Mouse (Mus musculus) left cerebral cortex, postnatal 25 days (tissue): ENCODE results near the gene Flt3l. TPM values are rescaled to one million over a fixed set of nuclear protein-coding genes. Genes with fewer than 3 reads are reported as not detected.

Source experiments
- DNase-seq, 2 experiments: peaks; one replicate each; pipeline ENCODE4 v3.0.0; 2022; ENCODE audit warnings: low spot score in 2 of 2, mixed read lengths in 1 of 2
- intact Hi-C: fragments of 180-260 bp; cut with DNase I; formaldehyde crosslinking; loops from one replicate; pipeline ENCODE4 v1.15.1; 2025
- microRNA-seq, 2 experiments: library from miRNA; unstranded; fragments of <30 nt; microRNA quantifications; one replicate each; pipeline ENCODE4 v1.2.0; 2022
- total RNA-seq, 2 experiments: library from RNA; stranded (reverse); gene quantifications; 2 replicates each; pipeline ENCODE4 v1.2.3; 2021

The Flt3l gene
- total RNA-seq, 2 experiments from 2014 or later, result 3.3 to 5.4 TPM

- intact Hi-C loops, result no loop called here
- DNase-seq, result no peak
Observed at GRCm38 (mm10) chr7:45088597-45088996, 47.6 kb downstream of the Flt3l start.

DNA sequence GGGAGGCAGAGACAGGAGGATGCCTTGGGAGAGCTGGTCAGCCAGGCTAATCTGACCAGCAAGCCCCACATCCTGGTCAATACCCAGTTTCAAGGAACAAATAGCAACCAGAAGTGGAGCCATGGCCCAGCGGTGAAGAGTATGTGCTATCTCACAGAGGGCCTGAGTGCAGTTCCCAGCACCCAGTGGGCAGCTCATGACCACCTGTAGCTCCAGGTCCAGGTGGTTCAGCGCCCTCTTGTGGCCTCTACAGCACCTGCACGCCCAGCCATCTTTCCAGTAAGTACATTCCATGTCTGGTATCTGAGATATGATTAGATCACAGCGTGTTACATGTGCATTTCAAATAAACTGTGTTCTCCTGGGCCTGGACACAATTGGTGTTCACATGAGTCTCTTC lies 50.1 kb downstream of the Flt3l start:
- DNase-seq, result no peak

DNA sequence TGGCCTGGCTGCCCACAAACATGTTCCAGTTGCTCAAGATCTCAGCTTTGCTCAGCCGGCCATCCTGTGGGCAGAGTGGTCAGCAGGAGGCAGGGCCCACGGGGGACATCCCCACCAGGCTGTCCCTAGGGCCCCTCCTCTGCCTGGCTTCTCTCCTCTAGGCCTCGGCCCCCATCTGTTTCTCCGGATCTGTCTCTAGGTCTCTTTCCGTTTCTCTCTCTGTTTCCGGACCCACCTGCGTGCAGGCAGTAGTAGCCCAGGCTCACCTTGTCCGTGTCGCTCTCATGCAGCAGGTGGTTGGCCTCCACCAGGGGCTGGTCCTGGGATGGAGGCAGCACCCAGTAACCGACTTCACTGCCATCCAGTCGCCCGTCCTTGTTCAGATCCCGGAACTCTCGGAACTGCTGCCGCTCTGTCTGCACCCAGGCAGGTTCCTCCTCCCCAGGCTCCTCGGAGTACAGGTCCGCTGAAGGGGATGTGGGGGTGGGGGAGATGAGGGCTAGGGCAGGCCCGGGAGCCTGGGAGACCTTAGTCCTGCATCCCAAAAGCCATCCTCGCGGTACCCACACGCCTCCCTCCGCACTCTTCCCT lies 52.8 kb downstream of the Flt3l start:
- intact Hi-C loops, result no loop called here
- DNase-seq, result no peak

More for the DNA sequence above, 50.1 kb downstream of the Flt3l start:
- intact Hi-C loops, result no loop called here

- intact Hi-C loops, result no loop called here
- peak in 1 of 2 experiments; percentile 24 for DNase-seq
Observed at GRCm38 (mm10) chr7:45082401-45083299, 53.6 kb downstream of the Flt3l start.

- no peak for DNase-seq
- intact Hi-C loops, result loop anchor here (2.0 kb wide), 1 partner anchor 48 kb away; the partner anchor contains the start of gene Rpl13a
Observed at GRCm38 (mm10) chr7:45081016-45081415, 55.2 kb downstream of the Flt3l start.

GRCm38 (mm10) chr7:45079856-45080255 lies 56.4 kb downstream of the Flt3l start:
- peak; percentile 87 to 91 for DNase-seq

More at GRCm38 (mm10) chr7:45079856-45080255, 56.4 kb downstream of the Flt3l start:
- intact Hi-C loops, result loop anchor here (1.0 to 2.0 kb wide), 2 partner anchors 49 to 56 kb away; partner anchors contain the start of genes Flt3l, Gm45713 and Rpl13a

Small RNA genes within 50 kb of the gene (microRNA-seq; reads per million reads assigned to microRNA genes)
- gene Mir150 (1,648 to 1,684 reads per million in 2 experiments), gene Mir5121 (11.8 to 32.4 reads per million in 2 experiments), gene Mir7055 (1.5 to 6.0 reads per million in 2 experiments)

Other genes with a start within 250 kb of the Flt3l start
- gene Med25, start 243.7 kb downstream of the Flt3l start, total RNA-seq, result 10 to 100 TPM; 88.8 to 89.5 TPM
- 10 to 100 TPM; 20.7 to 25.5 TPM for gene Fuz, start 240.4 kb downstream of the Flt3l start, total RNA-seq
- gene Ap2a1, start 206.9 kb downstream of the Flt3l start, total RNA-seq, result 100 to 1,000 TPM; 325 to 334 TPM
- 1 to 10 TPM; 1.6 to 3.6 TPM for gene Tsks, start 193.2 kb downstream of the Flt3l start, total RNA-seq
- gene Cpt1c, start 161.6 kb downstream of the Flt3l start, total RNA-seq, result 10 to 100 TPM; 89.3 to 95.9 TPM
- 100 to 1,000 TPM; 140 to 163 TPM for gene Prmt1, start 149.9 kb downstream of the Flt3l start, total RNA-seq
- gene Irf3, start 138.8 kb downstream of the Flt3l start, total RNA-seq, result 10 to 100 TPM; 31.4 to 42.7 TPM
- 1 to 10 TPM; 2.7 TPM for gene Bcl2l12, start 137.7 kb downstream of the Flt3l start, total RNA-seq
- gene Scaf1, start 120.1 kb downstream of the Flt3l start, total RNA-seq, result 100 to 1,000 TPM; 161 to 163 TPM
- gene Rras, start 118.5 kb downstream of the Flt3l start, total RNA-seq, result 10 to 100 TPM; 12.0 to 13.8 TPM
- gene Prr12, start 83.6 kb downstream of the Flt3l start, total RNA-seq, result 10 to 100 TPM; 59.1 to 65.5 TPM
- 10 to 100 TPM; 48.5 to 53.0 TPM for gene Nosip, start 74.0 kb downstream of the Flt3l start, total RNA-seq
- 1 to 10 TPM; 7.3 to 7.6 TPM for gene Prrg2, start 73.8 kb downstream of the Flt3l start, total RNA-seq
- 1 to 10 TPM; 5.3 to 6.0 TPM for gene Rcn3, start 44.2 kb downstream of the Flt3l start, total RNA-seq
- gene Fcgrt, start 32.6 kb downstream of the Flt3l start, total RNA-seq, result 10 to 100 TPM; 22.7 to 24.1 TPM
- gene Rps11, start 12.0 kb downstream of the Flt3l start, total RNA-seq, result 100 to 1,000 TPM; 410 to 413 TPM
- gene Rpl13a, start 7.7 kb downstream of the Flt3l start, total RNA-seq, result 100 to 1,000 TPM; 630 to 639 TPM
- gene Gm45713, start 201 bp downstream of the Flt3l start, total RNA-seq, result not detected
- 10 to 100 TPM; 45.8 to 49.3 TPM for gene Pih1d1, start 17.9 kb upstream of the Flt3l start, total RNA-seq
- gene Aldh16a1, start 18.2 kb upstream of the Flt3l start, total RNA-seq, result 10 to 100 TPM; 13.6 to 14.1 TPM
- 1,000 to 10,000 TPM; 1,365 to 1,520 TPM for gene Slc17a7, start 27.5 kb upstream of the Flt3l start, total RNA-seq
- under 1 TPM in 1 of 2 experiments, not detected in 1; 0.18 TPM for gene Gfy, start 43.1 kb upstream of the Flt3l start, total RNA-seq
- gene Pth2, start 44.6 kb upstream of the Flt3l start, total RNA-seq, result not detected
- gene Ccdc155, start 68.5 kb upstream of the Flt3l start, total RNA-seq, result 1 to 10 TPM; 5.2 to 5.3 TPM
- 10 to 100 TPM; 25.1 to 29.2 TPM for gene Dkkl1, start 75.7 kb upstream of the Flt3l start, total RNA-seq
- 1 to 10 TPM; 2.8 to 5.5 TPM for gene Tead2, start 79.3 kb upstream of the Flt3l start, total RNA-seq
- gene Cd37, start 102.7 kb upstream of the Flt3l start, total RNA-seq, result 1 to 10 TPM; 2.5 to 4.4 TPM
- 1 to 10 TPM; 1.6 to 1.9 TPM for gene Slc6a16, start 104.7 kb upstream of the Flt3l start, total RNA-seq
- under 1 TPM in 1 of 2 experiments, not detected in 1; 0.23 TPM for gene Slc6a21, start 141.1 kb upstream of the Flt3l start, total RNA-seq
- gene Trpm4, start 197.3 kb upstream of the Flt3l start, total RNA-seq, result 10 to 100 TPM; 13.2 to 24.9 TPM
- gene Hrc, start 198.9 kb upstream of the Flt3l start, total RNA-seq, result under 1 TPM; 0.23 to 0.94 TPM
- 100 to 1,000 TPM; 151 to 152 TPM for gene Ppfia3, start 230.6 kb upstream of the Flt3l start, total RNA-seq
- gene Lin7b, start 234.2 kb upstream of the Flt3l start, total RNA-seq, result 100 to 1,000 TPM; 170 to 176 TPM